Mouse (Mus musculus) embryonic facial prominence, embryonic 14.5 days (tissue): ENCODE measurements at regions not wholly inside any gene's neighbourhood (a gene's known extent, or its start where the extent isn't known, plus 50 kb on each side); places are given as distances from the start of the nearest gene placed in this dataset.
A peak's percentile ranks its signal among the peaks of the same experiment; 100 is the strongest.

Source experiments
- ATAC-seq: fragments of 200-750 bp; cut with Nextera tagmentation; 2 replicates; pipeline ENCODE4 v1.8.0; 2017; ENCODE audit warnings: low read depth, moderate number of reproducible peaks, moderate TSS enrichment
- DNase-seq: peaks from one replicate; pipeline ENCODE4 v3.0.0-alpha.2; 2015; ENCODE audit warnings: low spot score
- H3K27ac ChIP-seq: fragments of 300-500 bp; sonication (generic); replicated peaks from 2 replicates; pipeline ENCODE4 v1.5.1; 2014; ENCODE audit warnings: low read depth, mild to moderate bottlenecking, low read length, moderate library complexity
- H3K27me3 ChIP-seq: fragments of 300-500 bp; sonication (generic); replicated peaks from 2 replicates; pipeline ENCODE4 v1.6.1; 2014; ENCODE audit warnings: low read length; ENCODE audit not compliant: control insufficient read depth, insufficient read depth
- H3K36me3 ChIP-seq: fragments of 300-500 bp; sonication (generic); 2 replicates; pipeline ENCODE4 v1.6.1; 2014; ENCODE audit warnings: low read length, mixed read lengths; ENCODE audit not compliant: control insufficient read depth, insufficient read depth
- H3K4me1 ChIP-seq: fragments of 300-500 bp; sonication (generic); 2 replicates; pipeline ENCODE4 v1.6.1; 2014; ENCODE audit warnings: antibody characterized with exemption, low read length; ENCODE audit not compliant: control insufficient read depth, insufficient read depth
- H3K4me2 ChIP-seq: fragments of 300-500 bp; sonication (generic); 2 replicates; pipeline ENCODE4 v1.6.1; 2014; ENCODE audit warnings: low read depth, mild to moderate bottlenecking, low read length, moderate library complexity, mixed read lengths
- H3K4me3 ChIP-seq: fragments of 300-500 bp; sonication (generic); 2 replicates; pipeline ENCODE4 v1.5.1; 2014; ENCODE audit warnings: low read depth, mild to moderate bottlenecking, low read length
- H3K9ac ChIP-seq: fragments of 300-500 bp; sonication (generic); 2 replicates; pipeline ENCODE4 v1.6.1; 2014; ENCODE audit warnings: low read depth, mild to moderate bottlenecking, low read length, moderate library complexity, mixed read lengths
- H3K9me3 ChIP-seq: fragments of 300-500 bp; sonication (generic); 2 replicates; pipeline ENCODE4 v1.6.1; 2016; ENCODE audit warnings: low read length; ENCODE audit not compliant: control insufficient read depth
- WGBS: fragments of 180-500 bp; shearing (Covaris S2); extraction: QIAGEN DNeasy Blood & Tissue Kit; methylation state at CpG from one replicate; pipeline ENCODE4 v1.1.7; 2014; 5-methylcytosine and 5-hydroxymethylcytosine counted together

GRCm38 (mm10) chr7:119384670-119385241 is 74.3 kb downstream of the Gp2 start:
- no peak overlapping the region for H3K9ac ChIP-seq
- no peaks in the 10 kb centered on the region for H3K9me3 ChIP-seq
- no peaks in the 10 kb centered on the region for H3K36me3 ChIP-seq
- no peak overlapping the region for H3K4me3 ChIP-seq
- DNase-seq (peak; percentile 62), ATAC-seq (peak; percentile 81)
- no peak overlapping the region for H3K27ac ChIP-seq
- H3K4me1 ChIP-seq: no peaks in the 10 kb centered on the region
- H3K4me2 ChIP-seq: no peak overlapping the region
- H3K27me3 ChIP-seq: no peaks in the 10 kb centered on the region
- 74% methylated on average over 7 of the region's 7 CpGs for WGBS

- Histone ChIP-seq H3K4me3 (no peak overlapping the region), H3K36me3 (no peaks in the 10 kb centered on the region), H3K9me3 (no peaks in the 10 kb centered on the region), H3K4me2 (no peak overlapping the region), H3K9ac (no peak overlapping the region), H3K27me3 (no peaks in the 10 kb centered on the region), H3K4me1 (no peaks in the 10 kb centered on the region), H3K27ac (no peak overlapping the region)
- peak; percentile 63 for DNase-seq
- WGBS: 56% methylated on average over 3 of the region's 3 CpGs
- peak; percentile 77; the same call in 1 of the 2 replicates for ATAC-seq
Measured at GRCm38 (mm10) chr7:119379935-119380334, 79.2 kb downstream of the Gp2 start.

DNA sequence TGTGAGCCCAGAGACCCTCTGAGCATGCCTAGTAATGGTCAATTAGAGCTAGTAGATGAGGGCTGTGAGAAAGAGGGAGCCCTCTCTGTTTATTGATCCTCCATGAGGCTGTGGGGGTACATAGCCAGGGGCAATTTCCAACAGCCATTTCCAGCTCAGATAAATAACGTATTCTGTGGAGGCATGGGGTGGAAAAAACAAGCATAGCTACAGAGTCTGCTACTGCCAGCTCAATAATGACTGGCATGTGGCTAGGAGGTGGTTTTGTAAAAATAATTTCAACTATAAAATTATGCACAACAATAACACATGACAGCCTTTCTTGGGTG is 94.9 kb downstream of the Gp2 start:
- no peak; the same call in 1 of the 2 replicates for ATAC-seq
- H3K9ac ChIP-seq: no peak overlapping the region
- H3K36me3 ChIP-seq: no peaks in the 10 kb centered on the region
- no peak overlapping the region for H3K4me2 ChIP-seq
- DNase-seq: no peak
- no peaks in the 10 kb centered on the region for H3K27me3 ChIP-seq
- no peaks in the 10 kb centered on the region for H3K9me3 ChIP-seq
- H3K4me1 ChIP-seq: no peaks in the 10 kb centered on the region
- no peak overlapping the region for H3K4me3 ChIP-seq
- 41% methylated on average over 1 of the region's 1 CpGs for WGBS
- H3K27ac ChIP-seq: no peak overlapping the region

DNA sequence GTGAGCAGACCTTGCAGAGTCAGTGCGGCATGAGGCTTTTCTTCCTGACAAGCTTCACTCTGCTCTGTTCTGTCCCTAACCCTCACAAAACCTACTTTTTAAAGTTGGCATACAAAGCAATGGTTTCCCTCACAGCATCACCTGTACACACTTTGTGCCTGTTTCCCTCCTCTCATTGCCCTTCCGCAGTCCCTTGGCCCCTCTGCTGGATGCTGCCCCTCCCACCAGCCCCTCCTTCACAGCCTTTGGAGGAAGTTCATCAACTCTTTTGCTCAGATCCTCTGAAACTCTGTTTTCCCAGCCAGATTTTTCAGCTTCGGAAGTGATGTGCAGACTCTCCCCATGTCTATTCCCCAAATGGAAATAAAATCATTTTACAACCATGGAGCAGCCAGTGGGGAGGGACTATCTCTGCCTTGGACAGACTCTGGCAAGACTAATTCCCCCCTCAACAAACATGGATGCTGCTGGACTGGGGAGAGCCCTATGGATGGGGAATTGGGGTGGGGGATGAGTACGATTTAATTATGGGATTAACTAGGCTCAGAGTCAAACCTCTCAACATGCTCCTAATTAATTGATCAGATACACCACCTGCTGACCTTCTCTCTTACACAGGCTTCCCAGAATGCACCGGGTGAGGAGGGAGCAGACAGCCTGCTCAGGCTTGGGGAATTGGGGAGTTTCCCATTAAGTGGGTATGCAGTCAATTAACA is 95.4 kb downstream of the Gp2 start:
- H3K4me1 ChIP-seq: no peaks in the 10 kb centered on the region
- DNase-seq: peak; percentile 46
- no peak overlapping the region for H3K4me3 ChIP-seq
- no peak overlapping the region for H3K4me2 ChIP-seq
- H3K9me3 ChIP-seq: no peaks in the 10 kb centered on the region
- H3K9ac ChIP-seq: no peak overlapping the region
- ATAC-seq: peak; percentile 85; the same call in 1 of the 2 replicates
- no peaks in the 10 kb centered on the region for H3K36me3 ChIP-seq
- 49% methylated on average over 5 of the region's 5 CpGs for WGBS
- H3K27me3 ChIP-seq: no peaks in the 10 kb centered on the region
- no peak overlapping the region for H3K27ac ChIP-seq

GRCm38 (mm10) chr7:119357338-119357737 is 101.7 kb downstream of the Gp2 start:
- no peak for DNase-seq
- 86% methylated on average over 3 of the region's 3 CpGs for WGBS
- H3K4me1 ChIP-seq: no peaks in the 10 kb centered on the region
- no peak overlapping the region for H3K4me3 ChIP-seq
- H3K27ac ChIP-seq: no peak overlapping the region
- H3K9me3 ChIP-seq: no peaks in the 10 kb centered on the region
- H3K27me3 ChIP-seq: no peaks in the 10 kb centered on the region
- H3K4me2 ChIP-seq: no peak overlapping the region
- H3K9ac ChIP-seq: no peak overlapping the region
- no peaks in the 10 kb centered on the region for H3K36me3 ChIP-seq
- ATAC-seq: no peak

- no peak overlapping the region for H3K4me2 ChIP-seq
- H3K36me3 ChIP-seq: no peaks in the 10 kb centered on the region
- no peaks in the 10 kb centered on the region for H3K9me3 ChIP-seq
- H3K4me3 ChIP-seq: no peak overlapping the region
- H3K9ac ChIP-seq: no peak overlapping the region
- DNase-seq: peak; percentile 59
- no peak for ATAC-seq
- H3K4me1 ChIP-seq: no peaks in the 10 kb centered on the region
- H3K27ac ChIP-seq: no peak overlapping the region
- H3K27me3 ChIP-seq: no peaks in the 10 kb centered on the region
Measured at GRCm38 (mm10) chr7:119356251-119356650, 102.8 kb downstream of the Gp2 start.

DNA sequence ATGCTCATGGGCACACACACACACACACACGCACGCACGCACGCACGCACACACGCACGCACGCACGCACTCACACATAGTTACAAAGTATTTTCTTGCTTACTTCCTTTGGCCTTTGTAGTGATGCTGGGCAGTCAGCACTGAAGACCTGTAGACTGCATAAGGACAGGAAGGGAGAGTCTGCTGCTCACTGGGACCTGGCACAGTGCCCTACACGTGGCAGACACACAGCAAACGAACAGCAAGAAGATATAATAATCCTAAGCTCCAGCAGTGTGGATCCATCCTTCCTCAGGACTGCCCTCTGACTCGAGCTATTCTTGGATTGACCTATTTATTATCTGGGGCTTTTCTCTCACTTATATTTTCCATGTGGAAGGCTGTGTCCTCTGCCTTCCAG is 106.5 kb downstream of the Gp2 start:
- DNase-seq: no peak
- ATAC-seq: no peak
- no peak overlapping the region for H3K27ac ChIP-seq
- H3K4me3 ChIP-seq: no peak overlapping the region
- no peaks in the 10 kb centered on the region for H3K4me1 ChIP-seq
- H3K9me3 ChIP-seq: no peaks in the 10 kb centered on the region
- no peaks in the 10 kb centered on the region for H3K27me3 ChIP-seq
- no peak overlapping the region for H3K9ac ChIP-seq
- 89% methylated on average over 12 of the region's 12 CpGs for WGBS
- no peaks in the 10 kb centered on the region for H3K36me3 ChIP-seq
- no peak overlapping the region for H3K4me2 ChIP-seq

GRCm38 (mm10) chr7:119350641-119351040 is 108.4 kb downstream of the Gp2 start:
- H3K36me3 ChIP-seq: no peaks in the 10 kb centered on the region
- H3K27ac ChIP-seq: no peak overlapping the region
- ATAC-seq: no peak
- DNase-seq: no peak
- no peak overlapping the region for H3K4me2 ChIP-seq
- H3K9ac ChIP-seq: no peak overlapping the region
- no peak overlapping the region for H3K4me3 ChIP-seq
- H3K9me3 ChIP-seq: no peaks in the 10 kb centered on the region
- H3K27me3 ChIP-seq: no peaks in the 10 kb centered on the region
- WGBS: 94% methylated on average over 1 of the region's 1 CpGs
- no peaks in the 10 kb centered on the region for H3K4me1 ChIP-seq

- H3K9ac ChIP-seq: no peak overlapping the region
- no peak for DNase-seq
- no peak overlapping the region for H3K27ac ChIP-seq
- no peaks in the 10 kb centered on the region for H3K9me3 ChIP-seq
- no peaks in the 10 kb centered on the region for H3K4me1 ChIP-seq
- H3K4me3 ChIP-seq: no peak overlapping the region
- H3K4me2 ChIP-seq: no peak overlapping the region
- H3K36me3 ChIP-seq: no peaks in the 10 kb centered on the region
- ATAC-seq: no peak
- H3K27me3 ChIP-seq: no peaks in the 10 kb centered on the region
- WGBS: 75% methylated on average over 1 of the region's 1 CpGs
Measured at GRCm38 (mm10) chr7:119343380-119343779, 115.7 kb downstream of the Gp2 start.
